Mouse (Mus musculus) embryonic facial prominence, embryonic 10.5 days (tissue): ENCODE data around the gene Nenf. TPM values are rescaled to one million over a fixed set of nuclear protein-coding genes. Genes with fewer than 3 reads are reported as not detected.

Experiments used
- DNase-seq: peaks from one replicate; pipeline ENCODE4 v3.0.0-alpha.2; 2017; ENCODE audit warnings: low spot score
- H3K27ac ChIP-seq: fragments of 300-500 bp; sonication (generic); replicated peaks from 2 replicates; pipeline ENCODE4 v1.5.1; 2016; ENCODE audit warnings: mild to moderate bottlenecking
- H3K27me3 ChIP-seq: fragments of 300-500 bp; sonication (generic); replicated peaks from 2 replicates; pipeline ENCODE4 v1.6.1; 2016; ENCODE audit warnings: low read depth, mild to moderate bottlenecking; ENCODE audit not compliant: poor library complexity, severe bottlenecking
- H3K36me3 ChIP-seq: fragments of 300-500 bp; sonication (generic); replicated peaks from 2 replicates; pipeline ENCODE4 v1.6.1; 2016; ENCODE audit warnings: mild to moderate bottlenecking, moderate library complexity
- H3K4me1 ChIP-seq: fragments of 300-500 bp; sonication (generic); 2 replicates; pipeline ENCODE4 v1.6.1; 2016
- H3K4me3 ChIP-seq: fragments of 300-500 bp; sonication (generic); 2 replicates; pipeline ENCODE4 v1.5.1; 2016; ENCODE audit warnings: mild to moderate bottlenecking, moderate library complexity
- H3K9me3 ChIP-seq: fragments of 300-500 bp; sonication (generic); 2 replicates; pipeline ENCODE4 v1.6.1; 2016; ENCODE audit warnings: mild to moderate bottlenecking
- WGBS: fragments of 180-500 bp; shearing (Covaris S2); methylation state at CpG from one replicate; pipeline ENCODE4 v1.1.7; 2016; 5-methylcytosine and 5-hydroxymethylcytosine counted together
- polyA plus RNA-seq: library from polyadenylated mRNA; unstranded; fragments of >200 nt; fragmentation: Nextera tagmentation; extraction: Ambion mirVana; gene quantifications from 2 replicates; pipeline ENCODE4 v1.2.1, GENCODE M21; 2016

Nenf gene
- polyA plus RNA-seq, 1 experiment from 2014 or later: 48.6 TPM

GRCm38 (mm10) chr1:191295784-191296183, 22.2 kb downstream of the Nenf start:
- WGBS: 54% methylated on average over 3 of the region's 3 CpGs
- H3K27me3 ChIP-seq: no peaks in the 10 kb centered on the region
- no peaks in the 10 kb centered on the region for H3K36me3 ChIP-seq
- H3K4me3 ChIP-seq: no peak overlapping the region
- DNase-seq: no peak
- no peak overlapping the region for H3K27ac ChIP-seq
- peaks cover 15% of the 10 kb centered on the region; the same call in 1 of the 2 replicates for H3K4me1 ChIP-seq
- H3K9me3 ChIP-seq: no peaks in the 10 kb centered on the region

DNA sequence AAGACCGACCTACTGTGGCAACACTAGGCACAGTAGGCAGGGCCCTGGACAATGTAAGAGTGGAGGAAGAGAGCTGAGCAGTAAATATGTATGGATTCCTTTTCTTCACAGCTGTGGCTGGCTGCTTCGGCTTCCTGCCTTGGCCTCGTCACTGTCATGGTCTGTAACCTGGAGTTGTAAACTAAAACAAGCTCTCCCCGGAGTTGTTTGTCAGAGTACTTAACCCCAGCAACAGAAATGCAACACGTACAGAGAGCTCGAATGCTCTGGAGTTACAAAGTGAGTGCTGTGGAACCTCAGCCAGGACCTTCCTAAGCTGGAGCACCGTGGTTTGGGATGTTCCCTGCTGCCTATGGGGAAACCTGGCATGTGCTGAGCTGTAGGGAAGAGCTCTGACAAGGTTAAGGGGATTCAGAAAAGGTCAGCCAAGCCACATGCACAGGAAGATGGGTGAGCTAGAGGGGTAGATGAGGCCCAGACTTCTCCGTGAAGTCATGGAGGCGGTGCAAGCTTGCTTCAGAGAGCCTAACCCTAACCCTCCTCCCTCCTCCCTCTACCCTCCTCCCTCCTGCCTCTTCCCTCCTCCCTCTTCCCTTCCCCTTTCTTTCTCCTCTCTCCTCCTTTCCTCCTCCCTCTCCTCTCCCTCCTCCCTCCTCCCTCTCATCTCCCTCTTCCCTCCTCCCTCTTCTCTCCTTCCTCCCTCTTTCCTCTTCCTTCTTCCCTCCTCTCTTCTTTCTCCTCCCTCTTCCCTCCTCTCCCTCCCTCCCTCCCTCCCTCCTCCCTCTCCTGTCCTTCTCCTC, 23.8 kb downstream of the Nenf start:
- H3K4me1 ChIP-seq: peaks cover 11% of the 10 kb centered on the region; the same call in 1 of the 2 replicates
- H3K27me3 ChIP-seq: no peaks in the 10 kb centered on the region
- no peak for DNase-seq
- no peaks in the 10 kb centered on the region for H3K9me3 ChIP-seq
- H3K4me3 ChIP-seq: no peak overlapping the region
- no peak overlapping the region for H3K27ac ChIP-seq
- 67% methylated on average over 9 of the region's 9 CpGs for WGBS
- H3K36me3 ChIP-seq: no peaks in the 10 kb centered on the region

GRCm38 (mm10) chr1:191293051-191293450, 24.9 kb downstream of the Nenf start:
- Histone ChIP-seq H3K9me3 (no peaks in the 10 kb centered on the region), H3K4me1 (peaks cover 11% of the 10 kb centered on the region; the same call in 1 of the 2 replicates), H3K27me3 (no peaks in the 10 kb centered on the region), H3K36me3 (no peaks in the 10 kb centered on the region), H3K4me3 (no peak overlapping the region), H3K27ac (no peak overlapping the region)
- no peak for DNase-seq
- 87% methylated on average over 2 of the region's 2 CpGs for WGBS

GRCm38 (mm10) chr1:191292348-191292747, 25.6 kb downstream of the Nenf start:
- Histone ChIP-seq H3K4me3 (no peak overlapping the region), H3K9me3 (no peaks in the 10 kb centered on the region), H3K36me3 (no peaks in the 10 kb centered on the region), H3K27ac (no peak overlapping the region; the same call in 1 of the 2 replicates), H3K27me3 (no peaks in the 10 kb centered on the region), H3K4me1 (peaks cover 11% of the 10 kb centered on the region; the same call in 1 of the 2 replicates)
- 77% methylated on average over 5 of the region's 5 CpGs for WGBS
- no peak for DNase-seq

DNA sequence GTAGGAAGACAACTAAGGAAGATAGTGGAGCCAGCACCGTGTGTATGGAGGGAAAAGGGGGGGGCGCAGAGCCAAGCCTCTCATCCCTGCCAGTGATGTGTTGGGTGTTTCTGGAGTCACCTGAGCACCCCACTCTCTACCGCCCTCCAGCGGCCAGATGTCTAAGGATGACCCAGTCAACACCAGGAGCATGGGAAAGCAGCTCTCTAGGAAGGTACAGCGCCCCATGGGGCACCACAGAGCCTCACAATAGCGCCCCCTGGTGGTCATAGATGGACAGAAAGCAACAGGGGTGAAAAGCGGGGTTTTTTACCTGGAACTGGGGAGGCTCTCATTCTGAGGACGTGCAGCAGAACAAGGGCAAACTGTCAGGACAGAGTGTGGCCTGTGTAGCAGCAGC, 29.2 kb downstream of the Nenf start:
- H3K4me1 ChIP-seq: 0 out of 2 replicates have a peak, but pooled peaks cover 3% of the 10 kb centered on the region
- DNase-seq: peak; percentile 64
- no peak overlapping the region for H3K4me3 ChIP-seq
- H3K9me3 ChIP-seq: no peaks in the 10 kb centered on the region
- no peaks in the 10 kb centered on the region for H3K36me3 ChIP-seq
- 29% methylated on average over 8 of the region's 8 CpGs for WGBS
- no peaks in the 10 kb centered on the region for H3K27me3 ChIP-seq
- H3K27ac ChIP-seq: no peak overlapping the region

GRCm38 (mm10) chr1:191284502-191284901, 33.5 kb downstream of the Nenf start:
- Histone ChIP-seq H3K9me3 (no peaks in the 10 kb centered on the region), H3K36me3 (no peaks in the 10 kb centered on the region), H3K27me3 (no peaks in the 10 kb centered on the region), H3K4me1 (peaks cover 3% of the 10 kb centered on the region; the same call in 1 of the 2 replicates), H3K27ac (no peak overlapping the region), H3K4me3 (no peak overlapping the region)
- no peak for DNase-seq
- 88% methylated on average over 8 of the region's 8 CpGs for WGBS

- Histone ChIP-seq H3K27ac (no peak overlapping the region), H3K4me3 (no peak overlapping the region), H3K9me3 (no peaks in the 10 kb centered on the region), H3K4me1 (peaks cover 3% of the 10 kb centered on the region; the same call in 1 of the 2 replicates), H3K36me3 (no peaks in the 10 kb centered on the region), H3K27me3 (no peaks in the 10 kb centered on the region)
- WGBS: 68% methylated on average over 13 of the region's 13 CpGs
- DNase-seq: no peak
Measured at GRCm38 (mm10) chr1:191283110-191284040, 34.6 kb downstream of the Nenf start.

DNA sequence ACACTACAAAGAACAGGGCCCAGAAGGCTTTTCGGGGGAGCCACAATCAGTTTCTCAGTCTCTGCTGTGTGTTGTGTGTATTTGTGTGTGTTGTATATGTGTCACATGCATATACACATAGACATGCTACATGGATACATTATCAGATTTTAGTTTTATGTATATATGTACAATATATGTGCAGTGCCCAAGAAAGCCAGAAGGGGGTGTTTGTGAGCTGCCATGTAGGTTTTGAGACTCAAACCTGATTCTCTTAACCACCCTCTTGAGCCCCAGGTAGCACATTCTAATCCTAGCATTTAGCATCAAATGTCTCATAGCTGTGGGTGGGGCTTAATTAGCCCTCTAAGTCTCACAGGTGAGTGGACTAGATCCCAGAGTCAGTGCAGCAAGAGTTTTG, 35.7 kb downstream of the Nenf start:
- Histone ChIP-seq H3K4me3 (no peak overlapping the region), H3K4me1 (peaks cover 3% of the 10 kb centered on the region; the same call in 1 of the 2 replicates), H3K36me3 (no peaks in the 10 kb centered on the region), H3K27ac (no peak overlapping the region), H3K27me3 (no peaks in the 10 kb centered on the region), H3K9me3 (no peaks in the 10 kb centered on the region)
- 86% methylated on average over 1 of the region's 1 CpGs for WGBS
- no peak for DNase-seq

GRCm38 (mm10) chr1:191281171-191281570, 36.8 kb downstream of the Nenf start:
- WGBS: 67% methylated on average over 7 of the region's 7 CpGs
- Histone ChIP-seq H3K27me3 (no peaks in the 10 kb centered on the region), H3K4me3 (no peak overlapping the region), H3K4me1 (peaks cover 3% of the 10 kb centered on the region; the same call in 1 of the 2 replicates), H3K9me3 (no peaks in the 10 kb centered on the region), H3K36me3 (no peaks in the 10 kb centered on the region), H3K27ac (no peak overlapping the region)
- no peak for DNase-seq

DNA sequence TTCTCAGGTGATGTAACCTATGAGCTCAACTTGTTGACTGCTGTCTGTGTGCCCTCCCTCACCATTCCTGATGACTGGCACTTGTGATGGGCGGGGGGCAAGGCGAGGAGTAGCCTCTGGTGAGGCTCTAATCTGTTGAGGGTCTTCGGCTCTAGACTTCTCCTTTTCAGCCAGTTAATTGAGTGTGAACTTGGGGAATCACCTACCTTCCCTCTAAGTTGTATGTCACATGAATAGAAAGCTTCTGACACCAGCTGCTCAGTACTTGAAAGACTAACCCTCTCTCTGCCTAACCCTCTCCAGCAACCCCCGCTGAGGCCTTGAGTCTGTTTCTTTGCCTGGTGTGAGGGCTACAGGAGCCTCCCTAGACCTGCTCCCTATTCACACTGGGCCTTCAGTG, 39.7 kb downstream of the Nenf start:
- H3K9me3 ChIP-seq: no peaks in the 10 kb centered on the region
- DNase-seq: no peak
- no peaks in the 10 kb centered on the region for H3K36me3 ChIP-seq
- H3K4me1 ChIP-seq: peaks cover 6% of the 10 kb centered on the region; the same call in 1 of the 2 replicates
- H3K27me3 ChIP-seq: no peaks in the 10 kb centered on the region
- no peak overlapping the region for H3K4me3 ChIP-seq
- WGBS: 84% methylated on average over 4 of the region's 4 CpGs
- H3K27ac ChIP-seq: no peak overlapping the region

- H3K4me3 ChIP-seq: no peak overlapping the region
- no peaks in the 10 kb centered on the region for H3K9me3 ChIP-seq
- H3K36me3 ChIP-seq: no peaks in the 10 kb centered on the region
- 85% methylated on average over 14 of the region's 14 CpGs for WGBS
- no peak for DNase-seq
- no peak overlapping the region for H3K27ac ChIP-seq
- no peaks in the 10 kb centered on the region for H3K27me3 ChIP-seq
- H3K4me1 ChIP-seq: peaks cover 6% of the 10 kb centered on the region; the same call in 1 of the 2 replicates
Measured at GRCm38 (mm10) chr1:191277549-191278059, 40.4 kb downstream of the Nenf start.

- no peaks in the 10 kb centered on the region for H3K9me3 ChIP-seq
- DNase-seq: no peak
- peaks cover 3% of the 10 kb centered on the region; the same call in 1 of the 2 replicates for H3K4me1 ChIP-seq
- H3K36me3 ChIP-seq: no peaks in the 10 kb centered on the region
- H3K27ac ChIP-seq: no peak overlapping the region
- WGBS: 95% methylated on average over 7 of the region's 7 CpGs
- no peaks in the 10 kb centered on the region for H3K27me3 ChIP-seq
- H3K4me3 ChIP-seq: no peak overlapping the region
Measured at GRCm38 (mm10) chr1:191276181-191276580, 41.8 kb downstream of the Nenf start.
